Mouse (Mus musculus) intestine, embryonic 14.5 days (tissue): ENCODE results near the gene Fkbp10. TPM values are rescaled to one million over a fixed set of nuclear protein-coding genes. Genes with fewer than 3 reads are reported as not detected.

Source experiments
- ATAC-seq: fragments of 200-750 bp; cut with Nextera tagmentation; replicated peaks from 2 replicates; pipeline ENCODE4 v1.8.0; 2017; ENCODE audit warnings: low read depth, moderate number of reproducible peaks, moderate TSS enrichment, moderate library complexity; ENCODE audit not compliant: low FRiP score, low TSS enrichment
- DNase-seq: peaks from one replicate; pipeline ENCODE4 v3.0.0-alpha.2; 2018; ENCODE audit warnings: low spot score
- H3K27ac ChIP-seq: fragments of 300-500 bp; sonication (generic); 2 replicates; pipeline ENCODE4 v1.5.1; 2014; ENCODE audit warnings: low read depth, mild to moderate bottlenecking, control low read depth
- H3K27me3 ChIP-seq: fragments of 300-500 bp; sonication (generic); replicated peaks from 2 replicates; pipeline ENCODE4 v1.6.1; 2014; ENCODE audit warnings: low read length, control low read depth; ENCODE audit not compliant: control insufficient read depth, insufficient read depth
- H3K36me3 ChIP-seq: fragments of 300-500 bp; sonication (generic); 2 replicates; pipeline ENCODE4 v1.6.1; 2014; ENCODE audit warnings: low read length, control low read depth; ENCODE audit not compliant: control insufficient read depth, insufficient read depth
- H3K4me1 ChIP-seq: fragments of 300-500 bp; sonication (generic); replicated peaks from 2 replicates; pipeline ENCODE4 v1.6.1; 2014; ENCODE audit warnings: low read length, control low read depth, mixed read lengths; ENCODE audit not compliant: control insufficient read depth, insufficient read depth
- H3K4me2 ChIP-seq: fragments of 300-500 bp; sonication (generic); 2 replicates; pipeline ENCODE4 v1.6.1; 2014; ENCODE audit warnings: low read length
- H3K4me3 ChIP-seq: fragments of 300-500 bp; sonication (generic); 2 replicates; pipeline ENCODE4 v1.5.1; 2014; ENCODE audit warnings: low read depth, low read length, control low read depth, mixed read lengths
- H3K9ac ChIP-seq: fragments of 300-500 bp; sonication (generic); 2 replicates; pipeline ENCODE4 v1.6.1; 2014; ENCODE audit warnings: mild to moderate bottlenecking, low read length
- H3K9me3 ChIP-seq: fragments of 300-500 bp; sonication (generic); 2 replicates; pipeline ENCODE4 v1.6.1; 2016; ENCODE audit warnings: low read length, control low read depth; ENCODE audit not compliant: control insufficient read depth
- WGBS: fragments of 180-500 bp; shearing (Covaris S2); extraction: QIAGEN DNeasy Blood & Tissue Kit; methylation state at CpG from one replicate; pipeline ENCODE4 v1.1.7; 2014; 5-methylcytosine and 5-hydroxymethylcytosine counted together
- polyA plus RNA-seq: library from polyadenylated mRNA; unstranded; fragments of >200 nt; fragmentation: Nextera tagmentation; extraction: Ambion mirVana; gene quantifications from 2 replicates; pipeline ENCODE4 v1.2.1, GENCODE M21; 2014

Fkbp10 gene
- polyA plus RNA-seq, result 86.2 and 89.7 TPM in 2 replicates

- peak; percentile 86 for DNase-seq
- H3K9me3 ChIP-seq, result no peaks in the 10 kb centered on the region
- under 1% methylated on average over 30 of the region's 31 CpGs for WGBS
- H3K9ac ChIP-seq, result peak within 1 kb of the TSS; percentile 67
- peak within 1 kb of the TSS; percentile 58 for H3K4me3 ChIP-seq
- H3K36me3 ChIP-seq, result peaks cover 13% of the 10 kb centered on the region
- peak; percentile 37 for ATAC-seq
- peak within 1 kb of the TSS; percentile 93 for H3K27ac ChIP-seq
- H3K4me2 ChIP-seq, result peak within 1 kb of the TSS; percentile 63
- H3K27me3 ChIP-seq, result no peaks in the 10 kb centered on the region
- peaks cover 41% of the 10 kb centered on the region for H3K4me1 ChIP-seq
Observed at GRCm38 (mm10) chr11:100414914-100415822, at the start of gene Fkbp10. Gene Fkbp10 (plus strand): TSS chr11:100415697.

- Histone ChIP-seq H3K4me3 (no peak overlapping the region), H3K4me2 (no peak overlapping the region), H3K27me3 (no peaks in the 10 kb centered on the region), H3K9ac (no peak overlapping the region), H3K27ac (no peak overlapping the region), H3K4me1 (no peaks in the 10 kb centered on the region), H3K36me3 (peaks cover 43% of the 10 kb centered on the region), H3K9me3 (no peaks in the 10 kb centered on the region)
- DNase-seq, result no peak
- WGBS, result 68% methylated on average over 7 of the region's 7 CpGs
- no peak for ATAC-seq
Observed at GRCm38 (mm10) chr11:100369145-100369544, 46.4 kb upstream of the Fkbp10 start.

GRCm38 (mm10) chr11:100369822-100370221, 45.7 kb upstream of the Fkbp10 start:
- H3K4me2 ChIP-seq, result no peak overlapping the region
- no peak overlapping the region for H3K9ac ChIP-seq
- DNase-seq, result no peak
- 76% methylated on average over 8 of the region's 8 CpGs for WGBS
- ATAC-seq, result no peak
- no peaks in the 10 kb centered on the region for H3K9me3 ChIP-seq
- H3K36me3 ChIP-seq, result peaks cover 48% of the 10 kb centered on the region
- H3K4me3 ChIP-seq, result no peak overlapping the region
- no peaks in the 10 kb centered on the region for H3K4me1 ChIP-seq
- H3K27me3 ChIP-seq, result no peaks in the 10 kb centered on the region
- H3K27ac ChIP-seq, result no peak overlapping the region

GRCm38 (mm10) chr11:100371981-100372558, 43.4 kb upstream of the Fkbp10 start:
- DNase-seq (no peak), ATAC-seq (no peak)
- Histone ChIP-seq H3K36me3 (peaks cover 70% of the 10 kb centered on the region), H3K27me3 (no peaks in the 10 kb centered on the region), H3K4me1 (no peaks in the 10 kb centered on the region), H3K9me3 (no peaks in the 10 kb centered on the region), H3K4me3 (no peak overlapping the region), H3K4me2 (no peak overlapping the region), H3K9ac (no peak overlapping the region), H3K27ac (no peak overlapping the region)
- WGBS, result 75% methylated on average over 7 of the region's 8 CpGs

- DNase-seq (no peak), ATAC-seq (no peak)
- 89% methylated on average over 9 of the region's 9 CpGs for WGBS
- Histone ChIP-seq H3K27me3 (no peaks in the 10 kb centered on the region), H3K4me1 (no peaks in the 10 kb centered on the region), H3K27ac (no peak overlapping the region), H3K4me3 (no peak overlapping the region), H3K4me2 (no peak overlapping the region), H3K36me3 (peaks cover 89% of the 10 kb centered on the region), H3K9me3 (no peaks in the 10 kb centered on the region), H3K9ac (no peak overlapping the region)
Observed at GRCm38 (mm10) chr11:100375127-100375526, 40.4 kb upstream of the Fkbp10 start.

- H3K9ac ChIP-seq, result no peak overlapping the region
- no peaks in the 10 kb centered on the region for H3K4me1 ChIP-seq
- no peak overlapping the region for H3K4me3 ChIP-seq
- H3K27me3 ChIP-seq, result no peaks in the 10 kb centered on the region
- ATAC-seq, result no peak
- H3K27ac ChIP-seq, result no peak overlapping the region
- peaks cover 89% of the 10 kb centered on the region for H3K36me3 ChIP-seq
- no peak overlapping the region for H3K4me2 ChIP-seq
- 78% methylated on average over 4 of the region's 4 CpGs for WGBS
- no peaks in the 10 kb centered on the region for H3K9me3 ChIP-seq
- no peak for DNase-seq
Observed at GRCm38 (mm10) chr11:100376005-100376404, 39.5 kb upstream of the Fkbp10 start.

GRCm38 (mm10) chr11:100376746-100377389, 38.6 kb upstream of the Fkbp10 start:
- ATAC-seq (no peak), DNase-seq (no peak)
- H3K9me3 ChIP-seq, result no peaks in the 10 kb centered on the region
- peaks cover 90% of the 10 kb centered on the region for H3K36me3 ChIP-seq
- no peaks in the 10 kb centered on the region for H3K27me3 ChIP-seq
- no peak overlapping the region for H3K4me3 ChIP-seq
- H3K4me1 ChIP-seq, result no peaks in the 10 kb centered on the region
- 92% methylated on average over 21 of the region's 21 CpGs for WGBS
- no peak overlapping the region for H3K27ac ChIP-seq
- no peak overlapping the region for H3K4me2 ChIP-seq
- H3K9ac ChIP-seq, result no peak overlapping the region

GRCm38 (mm10) chr11:100377989-100378388, 37.5 kb upstream of the Fkbp10 start:
- H3K9me3 ChIP-seq, result no peaks in the 10 kb centered on the region
- no peak overlapping the region for H3K4me2 ChIP-seq
- WGBS, result 93% methylated on average over 14 of the region's 14 CpGs
- H3K9ac ChIP-seq, result no peak overlapping the region
- no peak overlapping the region for H3K4me3 ChIP-seq
- H3K4me1 ChIP-seq, result no peaks in the 10 kb centered on the region
- ATAC-seq, result no peak
- no peak overlapping the region for H3K27ac ChIP-seq
- H3K36me3 ChIP-seq, result peaks cover 89% of the 10 kb centered on the region
- no peak for DNase-seq
- H3K27me3 ChIP-seq, result no peaks in the 10 kb centered on the region
